Mouse (Mus musculus) bone marrow, adult 2 months (tissue): Measurements from ENCODE around the gene Amotl1. TPM values are rescaled to one million over a fixed set of nuclear protein-coding genes. Genes with fewer than 3 reads are reported as not detected.

ENCODE experiments used
- H3K27ac ChIP-seq: fragments of 200-500 bp; 2 replicates; pipeline ENCODE4 v1.5.1; 2012; ENCODE audit warnings: low read depth, mild to moderate bottlenecking, control low read depth, inconsistent platforms, low read length; ENCODE audit not compliant: control insufficient read depth, poor library complexity, insufficient read depth
- H3K4me1 ChIP-seq: fragments of 200-500 bp; 2 replicates; pipeline ENCODE4 v1.6.1; 2011; ENCODE audit warnings: low read length; ENCODE audit not compliant: control insufficient read depth, insufficient read depth
- H3K4me3 ChIP-seq: fragments of 200-500 bp; replicated peaks from 2 replicates; pipeline ENCODE3; 2011; ENCODE audit warnings: mild to moderate bottlenecking, low read depth, low read length, control low read depth; ENCODE audit not compliant: control insufficient read depth
- CTCF ChIP-seq: fragments of 200-500 bp; IDR thresholded peaks from 2 replicates; pipeline ENCODE4 v1.5.1; 2011; ENCODE audit warnings: low read length, control low read depth; ENCODE audit not compliant: control insufficient read depth, insufficient read depth
- POLR2A ChIP-seq: fragments of 200-500 bp; IDR thresholded peaks from 2 replicates; pipeline ENCODE4 v1.6.1; 2011; ENCODE audit warnings: low read depth, mild to moderate bottlenecking, control low read depth, low read length, borderline replicate concordance; ENCODE audit not compliant: control insufficient read depth
- WGBS: fragments of 180-500 bp; shearing (Covaris S2); methylation state at CpG from one replicate; pipeline ENCODE4 v1.1.7; 2018; 5-methylcytosine and 5-hydroxymethylcytosine counted together
- polyA plus RNA-seq: library from polyadenylated mRNA; stranded (reverse); fragments of >200 nt; gene quantifications from 2 replicates; pipeline ENCODE4 v1.2.4, GENCODE M21; 2011; ENCODE audit warnings: low replicate concordance; ENCODE audit not compliant: missing spikeins, insufficient read depth, insufficient read length

Gene Amotl1
- polyA plus RNA-seq, 1 experiment = 2.7 TPM

DNA sequence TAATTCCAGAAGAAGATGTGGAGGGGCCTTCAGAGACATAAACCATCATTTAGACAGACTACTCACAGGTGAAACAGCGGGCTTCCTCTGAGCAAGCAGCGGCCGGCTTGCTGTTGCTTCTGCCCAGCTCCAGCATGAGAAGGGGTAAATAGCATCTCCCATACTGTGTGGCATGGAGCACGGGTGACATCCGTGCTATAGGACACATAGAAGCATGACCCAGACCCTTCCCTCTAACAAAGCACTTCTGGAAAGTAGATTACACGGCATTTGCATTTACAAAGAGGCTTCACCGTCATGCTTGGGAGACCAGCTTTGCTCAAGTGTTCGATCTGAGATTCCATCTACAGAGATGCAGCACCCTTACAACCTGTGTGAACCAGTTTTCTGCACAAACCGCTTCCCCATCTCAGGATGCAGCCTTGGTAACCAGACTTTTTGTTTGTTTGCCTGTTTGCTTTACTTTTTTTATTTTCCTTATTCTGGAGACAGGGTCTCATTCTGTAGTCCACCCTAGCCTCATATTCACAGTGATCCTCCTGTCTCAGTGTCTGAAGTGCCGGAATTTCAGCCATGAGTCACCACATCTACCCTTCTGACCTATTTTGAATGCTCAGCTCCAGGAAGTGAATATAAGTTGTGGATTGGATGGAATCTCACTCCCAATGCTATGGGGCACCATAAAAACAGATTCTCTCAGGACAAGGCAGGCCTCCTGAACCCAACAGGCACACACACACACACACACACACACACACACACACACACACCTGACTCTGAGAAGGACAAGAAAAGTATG is 12.3 kb downstream of the Amotl1 start:
- 66% methylated on average over 10 of the region's 10 CpGs for WGBS
- TF ChIP-seq POLR2A (no peak), CTCF (no peak)
- Histone ChIP-seq H3K4me3 (no peak overlapping the region), H3K27ac (no peak overlapping the region), H3K4me1 (no peaks in the 10 kb centered on the region)

DNA sequence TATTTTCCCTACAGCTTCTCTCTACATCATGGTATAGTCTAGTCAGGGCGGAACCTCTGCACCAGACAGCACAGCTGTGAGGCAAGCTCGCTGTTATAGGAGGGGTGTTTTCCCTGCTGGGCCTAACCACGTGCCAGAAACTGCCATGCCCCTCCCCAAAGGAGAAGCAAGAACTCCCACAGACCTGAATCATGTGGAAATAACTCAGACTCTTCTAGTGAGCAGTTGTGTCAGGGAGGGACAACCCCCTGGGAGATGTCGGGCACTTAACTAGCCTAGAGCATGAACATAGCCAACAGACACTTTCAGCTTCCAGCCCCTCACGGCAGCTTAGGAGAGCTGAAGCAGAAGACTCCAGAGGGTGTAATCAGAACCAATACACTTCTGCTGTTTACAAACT is 13.1 kb downstream of the Amotl1 start:
- no peak for TF ChIP-seq CTCF
- TF ChIP-seq POLR2A = no peak
- H3K4me3 ChIP-seq = no peak overlapping the region
- 36% methylated on average over 5 of the region's 5 CpGs for WGBS
- no peak overlapping the region for H3K27ac ChIP-seq
- H3K4me1 ChIP-seq = no peaks in the 10 kb centered on the region

DNA sequence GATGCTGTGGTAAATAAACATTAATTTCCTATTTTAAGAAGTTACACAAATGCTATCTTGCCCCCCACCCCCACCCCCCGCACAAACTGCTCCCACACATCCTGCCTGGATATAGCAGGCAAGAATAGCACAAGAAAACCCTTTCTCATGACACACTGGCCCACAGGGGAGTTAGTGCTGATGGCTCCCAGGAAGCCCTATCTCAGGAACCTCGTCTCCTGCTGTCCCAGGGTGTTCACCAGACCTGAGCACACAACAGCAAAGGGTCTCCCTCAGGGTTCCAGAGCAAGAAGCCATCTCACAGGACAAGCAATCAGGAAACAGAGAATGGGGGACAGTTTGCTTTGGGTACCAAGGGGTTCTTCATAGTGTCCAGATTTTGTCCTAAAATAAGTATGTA is 17.3 kb downstream of the Amotl1 start:
- Histone ChIP-seq H3K27ac (no peak overlapping the region), H3K4me1 (no peaks in the 10 kb centered on the region), H3K4me3 (no peak overlapping the region)
- WGBS = 58% methylated on average over 2 of the region's 2 CpGs
- TF ChIP-seq POLR2A (no peak), CTCF (no peak)

DNA sequence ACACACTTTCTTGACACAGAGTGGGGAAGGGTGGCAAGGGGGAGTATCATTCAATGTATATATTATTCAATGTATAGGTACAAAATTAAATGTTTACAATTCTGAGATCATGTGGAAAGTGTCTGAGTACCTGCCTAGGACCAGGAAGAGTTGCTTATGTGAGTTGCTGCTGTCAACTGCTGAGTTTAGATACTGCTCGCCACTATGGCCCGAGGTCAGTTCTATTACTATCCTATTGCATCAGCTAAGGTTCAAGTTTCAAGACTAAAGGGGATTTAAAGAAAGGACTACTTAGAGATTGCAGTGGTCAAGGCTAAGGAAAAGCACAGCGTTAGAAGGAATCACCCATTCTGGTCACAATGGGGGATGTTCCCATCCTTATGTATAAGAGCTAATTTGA is 18.9 kb downstream of the Amotl1 start:
- H3K27ac ChIP-seq = no peak overlapping the region
- no peaks in the 10 kb centered on the region for H3K4me1 ChIP-seq
- 77% methylated on average over 3 of the region's 3 CpGs for WGBS
- H3K4me3 ChIP-seq = no peak overlapping the region
- TF ChIP-seq POLR2A = no peak
- no peak for TF ChIP-seq CTCF

DNA sequence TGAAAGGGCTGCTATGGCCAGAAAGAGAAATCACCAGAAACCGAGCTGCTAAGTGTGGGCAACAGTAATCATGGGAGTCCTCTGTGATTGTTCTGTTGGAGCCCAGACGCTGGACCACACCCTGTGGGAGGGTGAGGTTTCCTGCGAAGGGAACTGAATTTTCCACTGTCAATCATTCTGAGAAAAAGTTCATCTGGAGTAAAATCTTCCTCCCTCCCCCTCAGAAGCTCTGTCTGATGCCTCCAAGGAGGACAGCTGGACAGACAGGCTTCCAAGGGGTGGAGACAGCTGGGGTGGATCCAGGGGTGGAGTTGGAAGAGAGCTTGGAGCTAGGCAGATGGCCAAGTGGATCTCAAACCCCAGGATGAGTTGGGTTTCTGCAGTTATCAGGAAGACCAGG is 19.8 kb downstream of the Amotl1 start:
- H3K4me1 ChIP-seq = no peaks in the 10 kb centered on the region
- H3K27ac ChIP-seq = no peak overlapping the region
- 7% methylated on average over 3 of the region's 3 CpGs for WGBS
- TF ChIP-seq CTCF (no peak), POLR2A (no peak)
- no peak overlapping the region for H3K4me3 ChIP-seq

DNA sequence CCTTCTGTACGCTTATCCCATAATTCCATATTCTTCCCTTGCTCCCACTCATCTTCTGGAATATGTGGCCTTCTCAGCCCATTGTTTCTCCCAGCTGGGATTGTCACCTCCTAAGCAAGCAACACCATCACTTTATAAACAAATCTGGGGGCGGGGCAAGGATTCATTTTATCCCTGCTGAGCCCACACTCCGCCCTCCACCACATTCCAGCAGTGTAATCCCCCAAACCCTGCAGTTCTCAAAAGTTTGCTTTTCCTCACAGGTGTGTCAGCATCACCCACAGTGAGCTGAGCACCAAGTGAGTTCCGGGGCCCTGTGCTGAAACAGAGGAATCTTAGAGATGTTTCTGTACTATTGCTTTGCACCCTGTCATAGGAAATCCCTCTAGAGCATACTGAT is 20.9 kb downstream of the Amotl1 start:
- 67% methylated on average over 4 of the region's 4 CpGs for WGBS
- no peaks in the 10 kb centered on the region for H3K4me1 ChIP-seq
- no peak overlapping the region for H3K4me3 ChIP-seq
- no peak for TF ChIP-seq POLR2A
- no peak for TF ChIP-seq CTCF
- H3K27ac ChIP-seq = no peak overlapping the region

DNA sequence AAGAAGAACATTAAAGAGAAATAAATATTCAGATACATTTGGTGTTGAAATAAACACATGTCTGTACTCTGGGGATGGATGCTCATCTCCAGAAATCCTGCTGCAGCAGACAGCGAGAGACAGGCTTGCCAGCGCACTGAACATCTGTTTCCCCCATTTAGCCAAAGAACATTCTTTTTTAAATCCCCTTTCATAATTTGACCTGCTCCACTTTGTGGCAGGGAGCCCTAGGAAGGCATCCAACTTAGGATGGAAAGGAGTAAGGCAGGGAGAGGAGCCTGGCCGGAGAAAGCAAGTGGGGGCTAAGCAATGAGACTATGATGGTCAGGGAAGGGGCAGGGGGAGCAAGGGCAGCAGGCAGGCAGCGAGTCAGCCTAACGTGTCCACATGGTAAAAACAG is 21.6 kb downstream of the Amotl1 start:
- Histone ChIP-seq H3K27ac (no peak overlapping the region), H3K4me1 (no peaks in the 10 kb centered on the region), H3K4me3 (no peak overlapping the region)
- WGBS = 73% methylated on average over 5 of the region's 5 CpGs
- no peak for TF ChIP-seq POLR2A
- TF ChIP-seq CTCF = no peak

DNA sequence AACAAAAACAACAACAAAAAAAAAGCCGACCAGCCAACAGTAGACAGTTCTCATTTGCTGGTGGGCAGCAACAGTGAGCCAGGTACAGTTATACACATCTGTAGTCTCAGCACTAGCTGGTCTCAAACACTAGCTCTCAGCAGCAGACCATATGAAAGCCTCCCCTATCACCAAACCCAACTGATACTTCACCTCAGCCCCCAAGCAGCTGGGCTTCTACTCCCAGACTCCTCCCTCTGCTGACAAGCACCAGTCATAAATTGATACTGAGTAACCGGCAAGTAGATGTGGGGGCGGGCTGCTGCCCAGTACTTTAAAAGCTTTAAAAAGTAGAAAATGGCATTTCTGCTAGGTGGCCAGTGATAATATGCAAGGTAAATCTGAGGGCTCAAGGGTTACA is 22.0 kb downstream of the Amotl1 start:
- no peak overlapping the region for H3K4me3 ChIP-seq
- 57% methylated on average over 3 of the region's 3 CpGs for WGBS
- TF ChIP-seq CTCF = no peak
- no peak for TF ChIP-seq POLR2A
- H3K27ac ChIP-seq = no peak overlapping the region
- no peaks in the 10 kb centered on the region for H3K4me1 ChIP-seq

DNA sequence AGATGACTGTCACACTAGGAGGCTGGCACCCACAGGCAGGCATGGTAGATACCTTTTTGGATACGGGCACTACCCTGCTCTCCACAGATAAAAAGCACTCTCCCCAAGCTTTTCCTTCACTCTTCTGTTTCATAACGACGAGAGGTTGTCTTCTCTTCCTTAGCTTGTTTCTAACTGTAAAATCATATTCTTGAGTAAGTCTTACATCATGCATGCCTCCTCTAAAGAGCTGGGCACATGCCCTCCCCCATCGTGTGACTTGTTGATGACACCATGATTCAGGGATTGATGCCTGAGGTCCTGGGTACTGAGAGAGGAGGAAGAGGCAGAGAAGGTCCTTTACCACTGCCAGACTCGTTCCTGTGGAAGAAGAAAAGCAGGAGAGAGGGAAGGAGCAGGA is 24.7 kb downstream of the Amotl1 start:
- H3K4me1 ChIP-seq = no peaks in the 10 kb centered on the region
- H3K4me3 ChIP-seq = no peak overlapping the region
- H3K27ac ChIP-seq = no peak overlapping the region
- WGBS = 53% methylated on average over 5 of the region's 5 CpGs
- TF ChIP-seq CTCF (no peak), POLR2A (no peak)
